ENCODE assay signal across 16 mouse cellular contexts in genomic region chr5:113107709-113108108, GRCm38 (mm10). TPM values are rescaled to one million over a fixed set of nuclear protein-coding genes. Genes with fewer than 3 reads are reported as not detected.
DNase-seq lines count a peak whose midpoint lies in the region; ATAC-seq lines count a peak whose summit lies in the region.
"Had no signal": no experiment of that assay in that cellular context is flagged by ENCODE, and none has a peak within 500 bp of the region (broad histone marks: within the 10 kb centered on the region; RNA-seq: fewer than 3 reads in every experiment).

No protein-coding gene starts in this region.

- H3K4me2 ChIP-seq in forebrain, embryonic 14.5 days (ENCODE audit: low read length) = no peak overlapping the region
- no peak overlapping the region for H3K4me2 ChIP-seq in forebrain, embryonic 12.5 days
- H3K4me2 ChIP-seq in liver, embryonic 13.5 days = no peak overlapping the region
- no peak overlapping the region for H3K4me2 ChIP-seq in liver, embryonic 12.5 days
- H3K4me2 ChIP-seq: hindbrain, embryonic 15.5 days had no signal

- no peak for ATAC-seq in forebrain, embryonic 14.5 days
- ATAC-seq in forebrain, embryonic 12.5 days (ENCODE audit: low FRiP score) = no peak
- ATAC-seq in liver, embryonic 13.5 days (ENCODE audit: low read depth) = no peak
- ATAC-seq in liver, embryonic 12.5 days = no peak

- H3K9me3 ChIP-seq in forebrain, embryonic 14.5 days (replicated peaks; ENCODE audit: control insufficient read depth, low read length) = no peaks in the 10 kb centered on the region
- no peaks in the 10 kb centered on the region for H3K9me3 ChIP-seq in forebrain, embryonic 12.5 days
- H3K9me3 ChIP-seq in liver, embryonic 13.5 days (replicated peaks) = no peaks in the 10 kb centered on the region
- no peaks in the 10 kb centered on the region for H3K9me3 ChIP-seq in liver, embryonic 12.5 days (replicated peaks)
- H3K9me3 ChIP-seq: hindbrain, embryonic 15.5 days had no signal

- peak; percentile 32 for DNase-seq in forebrain, embryonic 14.5 days (ENCODE audit: low spot score)
- no peak for DNase-seq in liver, embryonic 13.5 days
- peak; percentile 55 to 61 for DNase-seq in heart, postnatal 10 days
- DNase-seq in lung, postnatal 36 days = peak; percentile 78
- DNase-seq in ovary, postnatal 36 days (ENCODE audit: low spot score) = no peak
- DNase-seq in retina, postnatal 1 day = no peak
- DNase-seq: B cell, adult 2 months; cerebellum, adult 9-11 months; kidney, postnatal 4 days; midbrain, embryonic 14.5 days had no signal

- H3K4me1 ChIP-seq in forebrain, embryonic 14.5 days (ENCODE audit: control insufficient read depth, insufficient read depth, low read length) = peaks cover under 1% of the 10 kb centered on the region; the same call in 1 of the 2 replicates
- H3K4me1 ChIP-seq in forebrain, embryonic 12.5 days = peaks cover 22% of the 10 kb centered on the region
- H3K4me1 ChIP-seq in liver, embryonic 13.5 days (replicated peaks) = peaks cover 34% of the 10 kb centered on the region
- H3K4me1 ChIP-seq in liver, embryonic 12.5 days = peaks cover 35% of the 10 kb centered on the region

- intact Hi-C loops in heart, postnatal 10 days (cut with DNase I) = no loop called here

- no peak overlapping the region for H3K9ac ChIP-seq in forebrain, embryonic 14.5 days (ENCODE audit: low read length)
- H3K9ac ChIP-seq in forebrain, embryonic 12.5 days = no peak overlapping the region
- H3K9ac ChIP-seq in liver, embryonic 13.5 days = no peak overlapping the region
- H3K9ac ChIP-seq in liver, embryonic 12.5 days = no peak overlapping the region
- H3K9ac ChIP-seq: hindbrain, embryonic 15.5 days had no signal

- no peaks in the 10 kb centered on the region for H3K27me3 ChIP-seq in forebrain, embryonic 14.5 days (replicated peaks; ENCODE audit: control insufficient read depth, insufficient read depth, low read length)
- H3K27me3 ChIP-seq in forebrain, embryonic 12.5 days = no peaks in the 10 kb centered on the region
- no peaks in the 10 kb centered on the region for H3K27me3 ChIP-seq in liver, embryonic 13.5 days
- H3K27me3 ChIP-seq in liver, embryonic 12.5 days (replicated peaks) = no peaks in the 10 kb centered on the region
- H3K27me3 ChIP-seq: hindbrain, embryonic 15.5 days had no signal

- no peak overlapping the region for H3K4me3 ChIP-seq in forebrain, embryonic 14.5 days (ENCODE audit: low read depth, low read length)
- no peak overlapping the region for H3K4me3 ChIP-seq in forebrain, embryonic 12.5 days (replicated peaks)
- H3K4me3 ChIP-seq in liver, embryonic 13.5 days (replicated peaks) = no peak overlapping the region
- no peak overlapping the region for H3K4me3 ChIP-seq in liver, embryonic 12.5 days
- H3K4me3 ChIP-seq: hindbrain, embryonic 15.5 days had no signal

- H3K27ac ChIP-seq in forebrain, embryonic 14.5 days (ENCODE audit: low read depth, low read length) = no peak overlapping the region
- H3K27ac ChIP-seq in forebrain, embryonic 12.5 days = no peak overlapping the region
- H3K27ac ChIP-seq in liver, embryonic 13.5 days = 0 out of 2 replicates have a peak overlapping the region, but pooled peaks have one; percentile 29
- no peak overlapping the region for H3K27ac ChIP-seq in liver, embryonic 12.5 days
- H3K27ac ChIP-seq: hindbrain, embryonic 15.5 days had no signal

- H3K36me3 ChIP-seq in forebrain, embryonic 14.5 days (ENCODE audit: control insufficient read depth, insufficient read depth, low read length) = no peaks in the 10 kb centered on the region
- H3K36me3 ChIP-seq in forebrain, embryonic 12.5 days (replicated peaks) = no peaks in the 10 kb centered on the region
- no peaks in the 10 kb centered on the region for H3K36me3 ChIP-seq in liver, embryonic 13.5 days
- no peaks in the 10 kb centered on the region for H3K36me3 ChIP-seq in liver, embryonic 12.5 days
- H3K36me3 ChIP-seq: hindbrain, embryonic 15.5 days had no signal

- WGBS in forebrain, embryonic 14.5 days = 32% methylated on average over 3 of the region's 3 CpGs
- 68% methylated on average over 3 of the region's 3 CpGs for WGBS in forebrain, embryonic 12.5 days
- WGBS in liver, embryonic 13.5 days (ENCODE audit: insufficient replicate concordance) = 52% methylated on average over 3 of the region's 3 CpGs
- whole genome bisulfite sequencing in liver, embryonic 12.5 days (ENCODE audit: insufficient replicate concordance) = 70% methylated on average over 3 of the region's 3 CpGs

RNA-seq across cellular contexts. Expression of gene Crybb3, which starts 26.3 kb away (rescaled TPM):
- polyA plus RNA-seq in forebrain, embryonic 14.5 days (2014; fragmentation: Nextera tagmentation; extraction: Ambion mirVana) = 0.48 and 0.70 TPM in 2 replicates
- polyA plus RNA-seq in forebrain, embryonic 12.5 days (2016; fragmentation: Nextera tagmentation; extraction: Ambion mirVana) = 0.95 and 1.1 TPM in 2 replicates
- not detected in 2 replicates for polyA plus RNA-seq in liver, embryonic 13.5 days (2015; fragmentation: Nextera tagmentation; extraction: Ambion mirVana)
- polyA plus RNA-seq in liver, embryonic 12.5 days (2016; fragmentation: Nextera tagmentation; extraction: Ambion mirVana) = not detected in 2 replicates
- 1 to 10 TPM; 2.0 to 2.1 TPM for total RNA-seq in heart, postnatal 10 days (2021)

RNA-seq across cellular contexts. Expression of gene Crybb2, which starts 37.8 kb away (rescaled TPM):
- polyA plus RNA-seq in forebrain, embryonic 14.5 days (2014; fragmentation: Nextera tagmentation; extraction: Ambion mirVana) = not detected in 2 replicates
- not detected in 2 replicates for polyA plus RNA-seq in forebrain, embryonic 12.5 days (2016; fragmentation: Nextera tagmentation; extraction: Ambion mirVana)
- not detected in 2 replicates for polyA plus RNA-seq in liver, embryonic 13.5 days (2015; fragmentation: Nextera tagmentation; extraction: Ambion mirVana)
- not detected in 2 replicates for polyA plus RNA-seq in liver, embryonic 12.5 days (2016; fragmentation: Nextera tagmentation; extraction: Ambion mirVana)
- not detected for total RNA-seq in heart, postnatal 10 days (2021)
- polyA plus RNA-seq: embryonic facial prominence, embryonic 14.5 days; hindbrain, embryonic 15.5 days; limb, embryonic 14.5 days; midbrain, embryonic 14.5 days; neural tube, embryonic 14.5 days had no signal

Comparison
In these comparisons a context has a peak if more than half of its experiments do, and no peak if none do; other contexts are left out.
1. DNase-seq: peak in forebrain, embryonic 14.5 days (single experiment), heart, postnatal 10 days (2 of 2) and lung, postnatal 36 days (single experiment); none in liver, embryonic 13.5 days (single experiment), ovary, postnatal 36 days (single experiment) and retina, postnatal 1 day (single experiment).